Mouse (Mus musculus) G1E (cell line): ENCODE results near the gene Pitpnm3.

ENCODE experiments used
- CTCF ChIP-seq: IDR thresholded peaks from 2 replicates; pipeline ENCODE4 v1.5.1; 2012; ENCODE audit warnings: low read depth, low read length, inconsistent platforms, mixed read lengths
- GATA1 ChIP-seq: IDR thresholded peaks from 2 replicates; pipeline ENCODE4 v1.6.1; 2012; ENCODE audit warnings: borderline replicate concordance, low read length, inconsistent platforms, mixed read lengths
- GATA2 ChIP-seq: IDR thresholded peaks from 2 replicates; pipeline ENCODE4 v1.6.1; 2012; ENCODE audit warnings: low read depth, low read length, inconsistent platforms, borderline replicate concordance

DNA sequence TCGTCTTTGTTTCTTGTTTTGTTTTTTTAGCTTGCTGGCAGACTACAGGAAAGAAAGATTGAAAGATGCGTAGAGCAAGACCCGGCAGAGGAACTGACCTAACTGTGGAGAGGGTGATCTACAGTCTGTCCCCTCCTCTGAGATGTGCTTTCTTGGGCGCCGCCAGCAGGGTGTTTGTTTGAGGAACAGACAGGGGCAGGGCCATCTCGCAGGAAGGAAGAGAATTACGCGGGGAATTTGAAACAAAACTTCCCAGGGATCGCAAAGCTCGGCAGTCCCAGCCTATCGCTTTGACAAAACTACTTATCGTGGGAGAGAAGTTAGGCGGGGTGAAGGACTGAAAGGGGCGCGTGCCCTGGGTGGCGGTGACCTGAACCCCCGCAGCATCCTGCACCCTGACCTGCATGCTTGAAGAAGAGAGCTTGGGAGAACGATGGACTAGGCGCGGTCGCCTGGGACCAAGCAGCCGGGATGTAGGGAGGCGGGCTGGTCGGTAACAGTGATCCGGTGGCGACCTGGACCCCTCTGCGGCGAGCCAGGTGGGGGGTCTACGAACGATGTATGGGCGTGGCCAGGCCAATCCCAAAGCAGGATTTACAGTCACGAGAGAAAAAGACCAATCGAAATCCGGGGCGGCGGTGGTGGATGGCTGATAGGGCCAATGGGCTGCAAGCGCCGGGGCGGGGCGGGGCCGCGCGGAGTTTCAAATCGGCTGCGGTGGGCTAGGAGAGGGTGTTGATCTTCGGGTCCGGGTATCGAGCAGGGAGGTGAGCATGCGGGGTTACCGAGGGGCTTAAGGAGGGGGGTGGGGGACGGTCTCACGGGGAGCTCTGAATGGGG is 93.6 kb downstream of the Pitpnm3 start, which contains the start of gene Pimreg:
- no peak for TF ChIP-seq GATA2
- TF ChIP-seq CTCF, result no peak
- no peak for TF ChIP-seq GATA1
